Mouse (Mus musculus) forebrain, embryonic 15.5 days (tissue): ENCODE results near the gene Palld. TPM values are rescaled to one million over a fixed set of nuclear protein-coding genes. Genes with fewer than 3 reads are reported as not detected.

ENCODE experiments used
- ATAC-seq: fragments of 200-750 bp; cut with Nextera tagmentation; replicated peaks from 2 replicates; pipeline ENCODE4 v1.8.0; 2017; ENCODE audit warnings: mild to moderate bottlenecking, moderate TSS enrichment, moderate library complexity
- H3K27ac ChIP-seq: fragments of 300-500 bp; sonication (generic); replicated peaks from 2 replicates; pipeline ENCODE4 v1.5.1; 2015; ENCODE audit warnings: mild to moderate bottlenecking, inconsistent platforms
- H3K27me3 ChIP-seq: fragments of 300-500 bp; sonication (generic); 2 replicates; pipeline ENCODE4 v1.6.1; 2015; ENCODE audit warnings: inconsistent platforms
- H3K36me3 ChIP-seq: fragments of 300-500 bp; sonication (generic); 2 replicates; pipeline ENCODE4 v1.6.1; 2015; ENCODE audit warnings: mild to moderate bottlenecking, inconsistent platforms
- H3K4me1 ChIP-seq: fragments of 300-500 bp; sonication (generic); 2 replicates; pipeline ENCODE4 v1.6.1; 2015; ENCODE audit warnings: inconsistent platforms
- H3K4me2 ChIP-seq: fragments of 300-500 bp; sonication (generic); replicated peaks from 2 replicates; pipeline ENCODE4 v1.6.1; 2015; ENCODE audit warnings: mild to moderate bottlenecking, inconsistent platforms
- H3K4me3 ChIP-seq: fragments of 300-500 bp; sonication (generic); 2 replicates; pipeline ENCODE4 v1.5.1; 2015; ENCODE audit warnings: mild to moderate bottlenecking, inconsistent platforms
- H3K9ac ChIP-seq: fragments of 300-500 bp; sonication (generic); replicated peaks from 2 replicates; pipeline ENCODE4 v1.6.1; 2015; ENCODE audit warnings: mild to moderate bottlenecking, inconsistent platforms
- H3K9me3 ChIP-seq: fragments of 300-500 bp; sonication (generic); 2 replicates; pipeline ENCODE4 v1.6.1; 2016; ENCODE audit warnings: inconsistent platforms
- WGBS: fragments of 180-500 bp; shearing (Covaris S2); methylation state at CpG from one replicate; pipeline ENCODE4 v1.1.7; 2015; ENCODE audit warnings: mixed read lengths; 5-methylcytosine and 5-hydroxymethylcytosine counted together
- polyA plus RNA-seq: library from polyadenylated mRNA; unstranded; fragments of >200 nt; fragmentation: Nextera tagmentation; extraction: Ambion mirVana; gene quantifications from 2 replicates; pipeline ENCODE4 v1.2.1, GENCODE M21; 2015

Gene Palld
- polyA plus RNA-seq, 1 experiment from 2014 or later = 19.4 TPM

GRCm38 (mm10) chr8:61549585-61549984, 352.9 kb downstream of the Palld start:
- no peak overlapping the region for H3K4me3 ChIP-seq
- no peaks in the 10 kb centered on the region for H3K4me1 ChIP-seq
- no peaks in the 10 kb centered on the region for H3K27me3 ChIP-seq
- 0 out of 2 replicates have a peak, but pooled peaks have one; percentile 23 for ATAC-seq
- no peaks in the 10 kb centered on the region for H3K9me3 ChIP-seq
- H3K27ac ChIP-seq = no peak overlapping the region
- WGBS = 80% methylated on average over 41 of the region's 41 CpGs
- H3K36me3 ChIP-seq = peaks cover 13% of the 10 kb centered on the region
- H3K4me2 ChIP-seq = no peak overlapping the region
- no peak overlapping the region for H3K9ac ChIP-seq

- H3K9me3 ChIP-seq = no peaks in the 10 kb centered on the region
- no peaks in the 10 kb centered on the region for H3K36me3 ChIP-seq
- no peaks in the 10 kb centered on the region for H3K4me1 ChIP-seq
- no peak overlapping the region for H3K27ac ChIP-seq
- no peaks in the 10 kb centered on the region for H3K27me3 ChIP-seq
- ATAC-seq = peak; percentile 72
- H3K9ac ChIP-seq = no peak overlapping the region
- no peak overlapping the region for H3K4me3 ChIP-seq
- H3K4me2 ChIP-seq = no peak overlapping the region
- 50% methylated on average over 7 of the region's 7 CpGs for WGBS
Measured at GRCm38 (mm10) chr8:61539828-61540500, 362.5 kb downstream of the Palld start.

DNA sequence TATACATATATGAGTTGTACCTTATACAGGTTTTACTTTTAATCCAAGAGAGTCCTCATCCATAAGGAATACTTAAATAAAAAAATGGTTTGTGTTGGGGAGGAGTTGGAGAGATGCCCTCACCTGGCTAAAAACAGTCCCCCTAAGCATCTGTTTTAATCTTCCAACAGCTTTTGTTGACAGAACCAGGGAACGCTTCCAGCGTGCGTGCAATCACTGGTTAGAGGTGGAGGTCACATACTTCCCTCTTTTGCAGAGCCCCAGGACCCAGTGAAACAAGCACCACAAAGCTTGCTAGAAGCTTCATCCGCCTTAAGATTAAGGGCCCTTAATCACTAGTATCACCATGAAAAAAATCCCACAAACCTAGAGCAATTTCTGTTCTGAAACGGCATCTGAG, 365.0 kb downstream of the Palld start:
- ATAC-seq = no peak

GRCm38 (mm10) chr8:61535472-61535871, 367.0 kb downstream of the Palld start:
- Histone ChIP-seq H3K27ac (no peak overlapping the region), H3K4me1 (no peaks in the 10 kb centered on the region), H3K9ac (no peak overlapping the region), H3K4me3 (no peak overlapping the region), H3K27me3 (no peaks in the 10 kb centered on the region), H3K9me3 (no peaks in the 10 kb centered on the region), H3K4me2 (no peak overlapping the region), H3K36me3 (no peaks in the 10 kb centered on the region)
- ATAC-seq = no peak
- WGBS = 81% methylated on average over 11 of the region's 11 CpGs

More for the DNA sequence above, 365.0 kb downstream of the Palld start:
- H3K4me2 ChIP-seq = no peak overlapping the region
- no peaks in the 10 kb centered on the region for H3K27me3 ChIP-seq
- 91% methylated on average over 5 of the region's 5 CpGs for WGBS
- H3K9me3 ChIP-seq = no peaks in the 10 kb centered on the region
- no peak overlapping the region for H3K9ac ChIP-seq
- H3K4me1 ChIP-seq = no peaks in the 10 kb centered on the region
- no peaks in the 10 kb centered on the region for H3K36me3 ChIP-seq
- no peak overlapping the region for H3K27ac ChIP-seq
- H3K4me3 ChIP-seq = no peak overlapping the region

DNA sequence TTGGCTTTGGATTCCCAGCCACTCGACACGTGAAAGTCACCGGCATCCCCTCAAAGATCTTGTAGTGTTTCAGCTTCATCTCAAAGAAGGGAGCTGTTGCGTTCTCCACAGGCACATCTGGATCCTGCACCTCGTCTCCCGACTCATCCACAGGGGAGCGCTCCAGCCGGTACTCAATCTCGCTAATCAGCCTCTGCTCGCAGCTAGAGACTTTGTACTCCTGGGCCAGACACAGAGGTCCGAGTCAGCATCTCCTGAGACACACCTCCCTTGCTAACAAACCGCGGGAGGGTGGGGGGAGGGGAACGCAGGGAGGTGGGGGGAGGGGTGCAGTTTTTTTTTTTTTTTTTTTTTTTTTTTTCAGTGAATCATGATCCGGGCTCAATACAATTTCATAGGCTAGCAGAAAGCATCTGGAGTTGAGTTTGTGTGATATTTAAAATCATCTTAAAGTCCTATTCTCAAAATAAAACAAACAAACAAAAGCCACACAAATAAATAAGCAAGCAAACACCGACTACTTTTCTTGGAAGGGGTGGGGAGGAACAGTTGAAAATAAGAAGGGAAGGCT, 369.0 kb downstream of the Palld start:
- no peak for ATAC-seq
- H3K4me3 ChIP-seq = no peak overlapping the region
- no peak overlapping the region for H3K9ac ChIP-seq
- no peak overlapping the region for H3K27ac ChIP-seq
- H3K27me3 ChIP-seq = no peaks in the 10 kb centered on the region
- H3K9me3 ChIP-seq = no peaks in the 10 kb centered on the region
- H3K4me2 ChIP-seq = no peak overlapping the region
- 54% methylated on average over 16 of the region's 16 CpGs for WGBS
- no peaks in the 10 kb centered on the region for H3K4me1 ChIP-seq
- no peaks in the 10 kb centered on the region for H3K36me3 ChIP-seq

DNA sequence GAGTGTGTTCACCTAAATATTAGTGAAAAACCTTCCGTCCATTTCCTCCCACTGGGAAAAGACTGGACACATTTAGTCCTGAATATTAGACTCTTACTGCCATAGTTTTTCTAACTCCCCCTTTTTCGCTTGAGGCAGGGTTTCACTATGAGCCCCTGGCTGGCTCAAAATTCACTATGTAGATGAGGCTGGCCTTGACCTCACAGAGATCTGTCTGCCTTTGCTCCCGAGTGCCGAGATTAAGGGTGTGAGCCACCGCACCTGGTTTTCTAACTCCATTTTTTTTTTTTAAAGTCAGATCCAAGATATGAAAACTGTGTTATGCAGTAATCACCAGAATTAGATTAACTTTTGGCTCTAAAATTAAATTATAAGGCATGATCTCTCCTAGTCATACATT, 369.7 kb downstream of the Palld start:
- no peak overlapping the region for H3K4me3 ChIP-seq
- no peaks in the 10 kb centered on the region for H3K27me3 ChIP-seq
- no peaks in the 10 kb centered on the region for H3K9me3 ChIP-seq
- no peak for ATAC-seq
- H3K27ac ChIP-seq = no peak overlapping the region
- no peaks in the 10 kb centered on the region for H3K36me3 ChIP-seq
- H3K4me2 ChIP-seq = no peak overlapping the region
- 88% methylated on average over 5 of the region's 5 CpGs for WGBS
- H3K9ac ChIP-seq = no peak overlapping the region
- H3K4me1 ChIP-seq = no peaks in the 10 kb centered on the region

DNA sequence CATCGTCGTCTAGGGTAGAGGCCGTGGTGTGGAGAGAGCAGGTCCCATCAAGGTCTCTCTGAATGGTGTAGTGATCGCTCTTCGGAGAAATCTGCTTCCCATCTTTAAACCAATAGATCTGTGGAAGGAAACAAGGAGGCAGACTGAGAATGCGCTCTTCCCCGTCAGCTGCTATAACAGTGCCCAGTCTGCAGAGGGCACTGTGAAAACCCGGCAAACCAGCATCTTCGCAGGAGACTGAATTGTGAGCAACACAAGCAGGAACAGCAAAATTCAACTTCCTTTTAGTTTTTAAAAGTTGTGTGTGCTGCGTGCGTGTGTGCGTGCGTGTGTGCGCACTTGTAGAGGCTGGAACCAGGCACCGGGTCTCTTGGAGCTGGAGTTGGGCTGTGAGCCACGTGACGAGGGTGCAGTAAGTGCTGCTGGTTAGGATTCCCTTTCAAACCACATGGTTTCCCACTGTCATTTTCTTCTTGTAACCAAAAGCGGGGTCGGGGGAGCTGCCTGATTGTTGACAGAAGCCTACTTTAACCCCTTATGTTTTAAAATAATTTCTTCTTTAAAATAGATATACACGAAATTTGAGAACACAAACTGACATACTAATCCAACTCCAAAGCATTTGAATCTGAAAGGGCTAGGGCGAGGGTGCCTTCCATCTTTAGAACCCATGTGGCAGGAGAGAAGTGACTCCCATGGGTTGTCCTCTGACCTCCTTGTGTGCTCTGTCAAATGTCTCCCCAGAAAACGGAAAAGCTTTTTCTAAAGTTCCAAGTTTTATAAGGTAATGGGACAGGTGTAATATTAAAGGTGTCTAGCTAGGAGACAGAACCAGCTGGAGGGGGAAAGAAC, 370.3 kb downstream of the Palld start:
- Histone ChIP-seq H3K27ac (no peak overlapping the region), H3K9me3 (no peaks in the 10 kb centered on the region)
- 72% methylated on average over 22 of the region's 22 CpGs for WGBS

DNA sequence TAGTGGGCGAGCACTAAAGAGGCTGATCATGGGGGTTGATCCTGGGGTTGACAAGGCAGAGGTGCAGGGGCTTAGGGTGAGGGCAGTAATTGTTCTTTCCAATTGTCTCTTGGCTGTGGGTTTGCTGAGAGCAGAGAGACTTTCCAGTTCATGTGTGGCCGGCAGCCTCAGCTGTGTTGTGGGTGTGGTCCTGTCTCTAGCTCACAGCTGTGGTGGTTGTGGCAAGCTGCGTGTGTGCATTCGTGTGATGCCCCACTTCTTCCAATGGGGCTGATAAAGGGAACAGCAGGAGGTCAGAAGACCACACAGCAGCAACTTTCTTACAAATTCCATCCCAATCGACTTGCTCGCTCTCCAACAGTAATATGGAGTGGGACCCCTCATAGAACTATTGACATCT, 373.8 kb downstream of the Palld start:
- H3K27ac ChIP-seq = no peak overlapping the region
- ATAC-seq = no peak
- WGBS = 72% methylated on average over 6 of the region's 6 CpGs

More for the DNA sequence above, 370.3 kb downstream of the Palld start:
- Histone ChIP-seq H3K4me1 (no peaks in the 10 kb centered on the region), H3K9ac (no peak overlapping the region), H3K4me3 (no peak overlapping the region), H3K27me3 (no peaks in the 10 kb centered on the region), H3K4me2 (no peak overlapping the region), H3K36me3 (no peaks in the 10 kb centered on the region)
- ATAC-seq = no peak; the same call in 1 of the 2 replicates

GRCm38 (mm10) chr8:61528197-61528596, 374.3 kb downstream of the Palld start:
- Histone ChIP-seq H3K9me3 (no peaks in the 10 kb centered on the region), H3K36me3 (no peaks in the 10 kb centered on the region), H3K27me3 (no peaks in the 10 kb centered on the region), H3K9ac (no peak overlapping the region), H3K4me3 (no peak overlapping the region), H3K4me2 (no peak overlapping the region), H3K27ac (no peak overlapping the region), H3K4me1 (no peaks in the 10 kb centered on the region)
- no peak for ATAC-seq
- WGBS = 92% methylated on average over 9 of the region's 9 CpGs

More for the DNA sequence above, 373.8 kb downstream of the Palld start:
- Histone ChIP-seq H3K9ac (no peak overlapping the region), H3K4me2 (no peak overlapping the region), H3K4me1 (no peaks in the 10 kb centered on the region), H3K36me3 (no peaks in the 10 kb centered on the region), H3K9me3 (no peaks in the 10 kb centered on the region), H3K4me3 (no peak overlapping the region), H3K27me3 (no peaks in the 10 kb centered on the region)

DNA sequence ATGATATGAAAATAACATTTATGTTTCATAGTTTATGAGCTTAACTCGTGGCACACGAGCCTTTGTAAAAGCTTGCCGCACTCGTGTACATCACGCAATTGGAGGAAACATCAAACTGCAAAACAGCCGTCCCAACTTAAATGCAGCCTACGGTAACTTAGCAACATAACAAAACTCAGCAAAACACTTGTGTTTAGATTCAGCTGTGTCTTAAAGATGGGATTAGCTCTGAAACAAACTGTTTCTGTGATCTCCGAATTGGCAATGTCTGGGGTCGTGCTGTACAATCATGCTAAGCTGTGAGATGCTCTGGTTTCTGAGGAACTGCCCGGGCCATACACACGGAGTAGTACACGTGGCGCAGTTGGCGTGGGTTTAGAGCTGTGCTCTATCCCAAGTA, 375.5 kb downstream of the Palld start:
- H3K36me3 ChIP-seq = no peaks in the 10 kb centered on the region
- no peaks in the 10 kb centered on the region for H3K27me3 ChIP-seq
- H3K4me2 ChIP-seq = no peak overlapping the region
- H3K9ac ChIP-seq = no peak overlapping the region
- no peak for ATAC-seq
- no peaks in the 10 kb centered on the region for H3K4me1 ChIP-seq
- WGBS = 88% methylated on average over 14 of the region's 14 CpGs
- no peaks in the 10 kb centered on the region for H3K9me3 ChIP-seq
- H3K27ac ChIP-seq = no peak overlapping the region
- H3K4me3 ChIP-seq = no peak overlapping the region

- ATAC-seq = 0 out of 2 replicates have a peak, but pooled peaks have one; percentile 35
- Histone ChIP-seq H3K9ac (no peak overlapping the region), H3K36me3 (no peaks in the 10 kb centered on the region), H3K27ac (no peak overlapping the region), H3K4me1 (0 out of 2 replicates have a peak, but pooled peaks cover 3% of the 10 kb centered on the region), H3K4me3 (no peak overlapping the region), H3K4me2 (no peak overlapping the region), H3K27me3 (no peaks in the 10 kb centered on the region), H3K9me3 (no peaks in the 10 kb centered on the region)
- 14% methylated on average over 1 of the region's 1 CpGs for WGBS
Measured at GRCm38 (mm10) chr8:61522132-61522531, 380.4 kb downstream of the Palld start.

- H3K27me3 ChIP-seq = no peaks in the 10 kb centered on the region
- WGBS = 79% methylated on average over 14 of the region's 14 CpGs
- no peak overlapping the region for H3K4me3 ChIP-seq
- no peak for ATAC-seq
- no peak overlapping the region for H3K27ac ChIP-seq
- no peaks in the 10 kb centered on the region for H3K36me3 ChIP-seq
- H3K4me2 ChIP-seq = no peak overlapping the region
- H3K9me3 ChIP-seq = no peaks in the 10 kb centered on the region
- no peak overlapping the region for H3K9ac ChIP-seq
- H3K4me1 ChIP-seq = peaks cover 28% of the 10 kb centered on the region
Measured at GRCm38 (mm10) chr8:61517502-61518185, 384.8 kb downstream of the Palld start.
